ENCODE assay signal across 7 mouse cellular contexts in genomic region chr2:154426188-154426904, GRCm38 (mm10). TPM values are rescaled to one million over a fixed set of nuclear protein-coding genes. Genes with fewer than 3 reads are reported as not detected.
DNase-seq lines count a peak whose midpoint lies in the region; ATAC-seq and TF ChIP-seq lines count a peak whose summit lies in the region.

No protein-coding gene starts in this region.

- no peaks in the 10 kb centered on the region for H3K36me3 ChIP-seq in lung, embryonic 15.5 days
- H3K36me3 ChIP-seq in embryonic facial prominence, embryonic 15.5 days: no peaks in the 10 kb centered on the region
- H3K36me3 ChIP-seq in limb, embryonic 13.5 days: no peaks in the 10 kb centered on the region
- no peaks in the 10 kb centered on the region for H3K36me3 ChIP-seq in small intestine, adult 2 months (ENCODE audit: control insufficient read depth, insufficient read depth, low read length)

- DNase-seq in lung, adult 18-20 months: no peak
- no peak for DNase-seq in natural killer cell, adult 2 months (ENCODE audit: low spot score in 2 of 2)
- no peak for DNase-seq in cerebellum, adult 18-20 months

- H3K4me2 ChIP-seq in lung, embryonic 15.5 days: peak overlapping the region; percentile 74
- peak overlapping the region; percentile 73 for H3K4me2 ChIP-seq in embryonic facial prominence, embryonic 15.5 days (replicated peaks)
- peak overlapping the region; percentile 66 for H3K4me2 ChIP-seq in limb, embryonic 13.5 days (replicated peaks)

- H3K4me3 ChIP-seq in lung, embryonic 15.5 days: peak overlapping the region; percentile 45
- peak overlapping the region; percentile 45 for H3K4me3 ChIP-seq in embryonic facial prominence, embryonic 15.5 days (replicated peaks)
- peak overlapping the region; percentile 42 for H3K4me3 ChIP-seq in limb, embryonic 13.5 days
- H3K4me3 ChIP-seq in small intestine, adult 2 months (ENCODE audit: low read depth, low read length): peak overlapping the region; percentile 52

- no peaks in the 10 kb centered on the region for H3K9me3 ChIP-seq in lung, embryonic 15.5 days
- H3K9me3 ChIP-seq in embryonic facial prominence, embryonic 15.5 days (replicated peaks): no peaks in the 10 kb centered on the region
- no peaks in the 10 kb centered on the region for H3K9me3 ChIP-seq in limb, embryonic 13.5 days

- peak overlapping the region; percentile 92 for H3K27ac ChIP-seq in lung, embryonic 15.5 days
- peak overlapping the region; percentile 48 for H3K27ac ChIP-seq in embryonic facial prominence, embryonic 15.5 days (replicated peaks)
- no peak overlapping the region for H3K27ac ChIP-seq in limb, embryonic 13.5 days
- H3K27ac ChIP-seq in small intestine, adult 2 months (ENCODE audit: insufficient read depth, low read depth, low read length): no peak overlapping the region

- TF ChIP-seq POLR2A in small intestine, adult 2 months (IDR thresholded peaks at IDR 0.05; ENCODE audit: low read depth, low read length): no peak

- no peaks in the 10 kb centered on the region; the same call in 1 of the 2 replicates for H3K4me1 ChIP-seq in lung, embryonic 15.5 days
- H3K4me1 ChIP-seq in embryonic facial prominence, embryonic 15.5 days: peaks cover 23% of the 10 kb centered on the region
- H3K4me1 ChIP-seq in limb, embryonic 13.5 days: peaks cover 23% of the 10 kb centered on the region
- H3K4me1 ChIP-seq in small intestine, adult 2 months (ENCODE audit: control insufficient read depth, insufficient read depth, insufficient read length, low read length): no peaks in the 10 kb centered on the region

- peak; percentile 24 for ATAC-seq in lung, embryonic 15.5 days (ENCODE audit: borderline replicate concordance, extremely low read depth, low FRiP score, low TSS enrichment)
- ATAC-seq in embryonic facial prominence, embryonic 15.5 days (ENCODE audit: insufficient number of reproducible peaks, low FRiP score, low TSS enrichment, low read depth): 0 out of 2 replicates have a peak, but pooled peaks have one; percentile 64
- no peak for ATAC-seq in limb, embryonic 13.5 days (ENCODE audit: low FRiP score, low read depth)

- H3K9ac ChIP-seq in lung, embryonic 15.5 days: peak overlapping the region; percentile 38
- H3K9ac ChIP-seq in embryonic facial prominence, embryonic 15.5 days: 0 out of 2 replicates have a peak overlapping the region, but pooled peaks have one; percentile 37
- H3K9ac ChIP-seq in limb, embryonic 13.5 days: peak overlapping the region; percentile 68

- WGBS in lung, embryonic 15.5 days: 5% methylated on average over 25 of the region's 25 CpGs
- 8% methylated on average over 25 of the region's 25 CpGs for WGBS in embryonic facial prominence, embryonic 15.5 days
- WGBS in limb, embryonic 13.5 days: 4% methylated on average over 25 of the region's 25 CpGs
- 72% methylated on average over 25 of the region's 25 CpGs for WGBS in small intestine, adult 2 months

- no peak for TF ChIP-seq CTCF in small intestine, adult 2 months (IDR thresholded peaks at IDR 0.05; ENCODE audit: extremely low read depth, insufficient read length, insufficient replicate concordance, low read depth, low read length)

- H3K27me3 ChIP-seq in lung, embryonic 15.5 days: peaks cover 6% of the 10 kb centered on the region; the same call in 1 of the 2 replicates
- H3K27me3 ChIP-seq in embryonic facial prominence, embryonic 15.5 days: peaks cover 3% of the 10 kb centered on the region; the same call in 1 of the 2 replicates
- peaks cover 9% of the 10 kb centered on the region; the same call in 1 of the 2 replicates for H3K27me3 ChIP-seq in limb, embryonic 13.5 days
- H3K27me3 ChIP-seq in small intestine, adult 2 months (ENCODE audit: control insufficient read depth, insufficient read depth, low read length): no peaks in the 10 kb centered on the region

RNA-seq across cellular contexts. Expression of gene Cbfa2t2, which starts 9.9 kb away (rescaled TPM):
- polyA plus RNA-seq in lung, embryonic 15.5 days (2015; fragmentation: Nextera tagmentation; extraction: Ambion mirVana): 33.6 and 37.6 TPM in 2 replicates
- 40.9 and 43.6 TPM in 2 replicates for polyA plus RNA-seq in embryonic facial prominence, embryonic 15.5 days (2015; fragmentation: Nextera tagmentation; extraction: Ambion mirVana)
- 48.3 and 52.2 TPM in 2 replicates for polyA plus RNA-seq in limb, embryonic 13.5 days (2015; fragmentation: Nextera tagmentation; extraction: Ambion mirVana)
- 3.6 and 9.8 TPM in 2 replicates for polyA plus RNA-seq in small intestine, adult 2 months (2012; rRNA removed)

RNA-seq across cellular contexts. Expression of gene Snta1, which starts 18.4 kb away (rescaled TPM):
- polyA plus RNA-seq in lung, embryonic 15.5 days (2015; fragmentation: Nextera tagmentation; extraction: Ambion mirVana): 8.6 and 10.5 TPM in 2 replicates
- polyA plus RNA-seq in embryonic facial prominence, embryonic 15.5 days (2015; fragmentation: Nextera tagmentation; extraction: Ambion mirVana): 12.1 and 12.8 TPM in 2 replicates
- 7.4 and 8.2 TPM in 2 replicates for polyA plus RNA-seq in limb, embryonic 13.5 days (2015; fragmentation: Nextera tagmentation; extraction: Ambion mirVana)
- 12.0 and 27.5 TPM in 2 replicates for polyA plus RNA-seq in small intestine, adult 2 months (2012; rRNA removed)

RNA-seq across cellular contexts. Expression of gene Cdk5rap1, which starts 53.5 kb away (rescaled TPM):
- polyA plus RNA-seq in lung, embryonic 15.5 days (2015; fragmentation: Nextera tagmentation; extraction: Ambion mirVana): 17.8 and 19.8 TPM in 2 replicates
- 20.1 and 21.1 TPM in 2 replicates for polyA plus RNA-seq in embryonic facial prominence, embryonic 15.5 days (2015; fragmentation: Nextera tagmentation; extraction: Ambion mirVana)
- 19.6 and 21.9 TPM in 2 replicates for polyA plus RNA-seq in limb, embryonic 13.5 days (2015; fragmentation: Nextera tagmentation; extraction: Ambion mirVana)
- 3.2 and 5.4 TPM in 2 replicates for polyA plus RNA-seq in small intestine, adult 2 months (2012; rRNA removed)

Comparison
In these comparisons a context has a peak if more than half of its experiments do, and no peak if none do; other contexts are left out.
1. H3K27ac ChIP-seq: peak in lung, embryonic 15.5 days (single experiment) and embryonic facial prominence, embryonic 15.5 days (single experiment); none in limb, embryonic 13.5 days (single experiment) and small intestine, adult 2 months (single experiment).
2. Peak in every context shown above with its lines, with median percentiles within 50 percentile points of each other: H3K4me2 ChIP-seq, H3K4me3 ChIP-seq and H3K9ac ChIP-seq.